ENCODE assay signal across 30 mouse cellular contexts in genomic region chr6:51339301-51339700, GRCm38 (mm10).
A peak's percentile ranks its signal among the peaks of the same experiment; 100 is the strongest.
DNase-seq lines count a peak whose midpoint lies in the region; ATAC-seq and TF ChIP-seq lines count a peak whose summit lies in the region.
"Had no signal": no experiment of that assay in that cellular context is flagged by ENCODE, and none has a peak within 500 bp of the region (broad histone marks: within the 10 kb centered on the region; RNA-seq: fewer than 3 reads in every experiment).

No protein-coding gene starts in this region.

- WGBS in lung, postnatal 0 days = 75% methylated on average over 2 of the region's 2 CpGs
- 35% methylated on average over 2 of the region's 2 CpGs for WGBS in embryonic facial prominence, embryonic 14.5 days

- no peaks in the 10 kb centered on the region for H3K4me1 ChIP-seq in lung, postnatal 0 days (ENCODE audit: insufficient read depth, low read depth, low read length)
- peaks cover 32% of the 10 kb centered on the region for H3K4me1 ChIP-seq in embryonic facial prominence, embryonic 14.5 days (ENCODE audit: control insufficient read depth, insufficient read depth, low read length)
- H3K4me1 ChIP-seq: forebrain, embryonic 12.5 days had no signal

- DNase-seq in heart, adult 11 months = peak; percentile 1
- no peak for DNase-seq in heart, postnatal 14 days
- DNase-seq in lung, postnatal 0 days (ENCODE audit: low spot score) = peak; percentile 42
- no peak for DNase-seq in lung, postnatal 36 days
- peak; percentile 27 for DNase-seq in adipocyte (ENCODE audit: low spot score)
- DNase-seq in embryonic facial prominence, embryonic 14.5 days (ENCODE audit: low spot score) = peak; percentile 87
- DNase-seq in right cerebral cortex, adult 2 months (ENCODE audit: low spot score in 2 of 2) = no peak
- no peak for DNase-seq in kidney, adult 11 months
- DNase-seq: adrenal gland, adult 2 months; adrenal gland, postnatal 10 days; adrenal gland, postnatal 25 days; B cell, adult 2 months; cerebellum, adult 11 months; cerebellum, adult 18-20 months; cerebellum, adult 8-10 months; cerebellum, adult 9-11 months; cerebellum, postnatal 14 days; cerebellum, postnatal 36 days; embryo, embryonic 11 days had no signal

- ATAC-seq in lung, postnatal 0 days = no peak
- ATAC-seq in embryonic facial prominence, embryonic 14.5 days (ENCODE audit: low read depth) = no peak
- ATAC-seq: activated CD4-positive, CD25-positive, alpha-beta regulatory T cell, adult 4 months; CD4-positive, CD25-positive, alpha-beta regulatory T cell, adult 4 months; forebrain, embryonic 14.5 days; forebrain, embryonic 16.5 days; Patski had no signal

- no peaks in the 10 kb centered on the region for H3K27me3 ChIP-seq in lung, postnatal 0 days (replicated peaks; ENCODE audit: insufficient read depth, low read length)
- H3K27me3 ChIP-seq in embryonic facial prominence, embryonic 14.5 days (replicated peaks; ENCODE audit: control insufficient read depth, insufficient read depth, low read length) = no peaks in the 10 kb centered on the region
- H3K27me3 ChIP-seq: CH12.LX; embryonic facial prominence, embryonic 15.5 days; forebrain, embryonic 12.5 days; Patski had no signal

- H3K9me3 ChIP-seq in lung, postnatal 0 days (ENCODE audit: low read length) = no peaks in the 10 kb centered on the region
- H3K9me3 ChIP-seq in embryonic facial prominence, embryonic 14.5 days (ENCODE audit: control insufficient read depth, low read length) = no peaks in the 10 kb centered on the region
- H3K9me3 ChIP-seq: embryonic facial prominence, embryonic 15.5 days; forebrain, embryonic 10.5 days; forebrain, embryonic 12.5 days; G1E had no signal

- TF ChIP-seq CTCF in lung, postnatal 0 days (IDR thresholded peaks at IDR 0.05) = no peak

- no peak for TF ChIP-seq EP300 in lung, postnatal 0 days (IDR thresholded peaks at IDR 0.05)

- no peak overlapping the region for H3K9ac ChIP-seq in lung, postnatal 0 days (replicated peaks; ENCODE audit: low read depth)
- H3K9ac ChIP-seq in embryonic facial prominence, embryonic 14.5 days (ENCODE audit: low read depth, low read length) = no peak overlapping the region
- H3K9ac ChIP-seq: embryonic facial prominence, embryonic 15.5 days; forebrain, embryonic 12.5 days had no signal

- no peak overlapping the region for H3K4me2 ChIP-seq in lung, postnatal 0 days (replicated peaks; ENCODE audit: low read depth, low read length)
- no peak overlapping the region for H3K4me2 ChIP-seq in embryonic facial prominence, embryonic 14.5 days (ENCODE audit: low read depth, low read length)
- H3K4me2 ChIP-seq: embryonic facial prominence, embryonic 15.5 days; forebrain, embryonic 12.5 days had no signal

- intact Hi-C loops in heart, postnatal 14 days (cut with DNase I) = no loop called here

- no peak overlapping the region for H3K27ac ChIP-seq in lung, postnatal 0 days (ENCODE audit: low read length)
- peak overlapping the region; percentile 39; the same call in 1 of the 2 replicates for H3K27ac ChIP-seq in embryonic facial prominence, embryonic 14.5 days (replicated peaks; ENCODE audit: low read depth, low read length)
- H3K27ac ChIP-seq: forebrain, embryonic 10.5 days; forebrain, embryonic 12.5 days had no signal

- no peak overlapping the region for H3K4me3 ChIP-seq in lung, postnatal 0 days (ENCODE audit: low read depth, low read length)
- no peak overlapping the region for H3K4me3 ChIP-seq in embryonic facial prominence, embryonic 14.5 days (ENCODE audit: low read depth, low read length)
- H3K4me3 ChIP-seq: embryonic facial prominence, embryonic 15.5 days; erythroblast, embryonic 14.5 days; forebrain, embryonic 10.5 days; forebrain, embryonic 12.5 days had no signal

- no peaks in the 10 kb centered on the region for H3K36me3 ChIP-seq in lung, postnatal 0 days (ENCODE audit: insufficient read depth, low read length)
- no peaks in the 10 kb centered on the region for H3K36me3 ChIP-seq in embryonic facial prominence, embryonic 14.5 days (ENCODE audit: control insufficient read depth, insufficient read depth, low read length)
- H3K36me3 ChIP-seq: embryonic facial prominence, embryonic 15.5 days; forebrain, embryonic 10.5 days; forebrain, embryonic 12.5 days; G1E had no signal

Comparison
In these comparisons a context has a peak if more than half of its experiments do, and no peak if none do; other contexts are left out.
1. DNase-seq: peak in heart, adult 11 months (single experiment), lung, postnatal 0 days (single experiment), adipocyte (single experiment) and embryonic facial prominence, embryonic 14.5 days (single experiment); none in heart, postnatal 14 days (0 of 2), lung, postnatal 36 days (single experiment), right cerebral cortex, adult 2 months (0 of 2) and kidney, adult 11 months (single experiment).